11 mouse cellular contexts compared by ENCODE assay signal in genomic region chr7:49261941-49262511, GRCm38 (mm10).
DNase-seq lines count a peak whose midpoint lies in the region; ATAC-seq lines count a peak whose summit lies in the region.
"Had no signal": no experiment of that assay in that cellular context is flagged by ENCODE, and none has a peak within 500 bp of the region (broad histone marks: within the 10 kb centered on the region; RNA-seq: fewer than 3 reads in every experiment).

No protein-coding gene starts in this region.

- H3K9me3 ChIP-seq in heart, embryonic 12.5 days (replicated peaks): no peaks in the 10 kb centered on the region
- H3K9me3 ChIP-seq in embryonic facial prominence, embryonic 10.5 days: no peaks in the 10 kb centered on the region
- H3K9me3 ChIP-seq: embryonic facial prominence, embryonic 13.5 days had no signal

- no peak overlapping the region for H3K9ac ChIP-seq in heart, embryonic 12.5 days
- H3K9ac ChIP-seq: embryonic facial prominence, embryonic 13.5 days had no signal

- no peak overlapping the region for H3K4me2 ChIP-seq in heart, embryonic 12.5 days
- H3K4me2 ChIP-seq: embryonic facial prominence, embryonic 13.5 days had no signal

- no peak overlapping the region for H3K4me3 ChIP-seq in heart, embryonic 12.5 days
- H3K4me3 ChIP-seq in embryonic facial prominence, embryonic 10.5 days: no peak overlapping the region
- H3K4me3 ChIP-seq: embryonic facial prominence, embryonic 13.5 days had no signal

- no peak overlapping the region for H3K27ac ChIP-seq in heart, embryonic 12.5 days (ENCODE audit: poor library complexity, severe bottlenecking)
- H3K27ac ChIP-seq in embryonic facial prominence, embryonic 10.5 days (replicated peaks): 0 out of 2 replicates have a peak overlapping the region, but pooled peaks have one; percentile 4
- H3K27ac ChIP-seq: embryonic facial prominence, embryonic 13.5 days had no signal

- ATAC-seq in heart, embryonic 12.5 days (ENCODE audit: insufficient number of reproducible peaks, low FRiP score): no peak

- 58% methylated on average over 13 of the region's 13 CpGs for WGBS in heart, embryonic 12.5 days
- WGBS in embryonic facial prominence, embryonic 10.5 days: 65% methylated on average over 13 of the region's 13 CpGs

- peak; percentile 53 to 63 for DNase-seq in heart, adult 18-20 months
- peak; percentile 80 for DNase-seq in brain, adult 2 months (ENCODE audit: low read depth, low spot score)
- DNase-seq in embryonic facial prominence, embryonic 10.5 days (ENCODE audit: low spot score): no peak
- peak; percentile 55 to 59 for DNase-seq in heart, postnatal 36 days
- DNase-seq in urinary bladder, postnatal 36 days (ENCODE audit: low spot score in 2 of 2): no peak
- DNase-seq in testis, postnatal 14 days (ENCODE audit: low spot score): no peak
- no peak for DNase-seq in layer of hippocampus, adult 8-10 months (ENCODE audit: low spot score in 2 of 2)
- DNase-seq: kidney, adult 18-20 months; liver had no signal

- no peaks in the 10 kb centered on the region for H3K36me3 ChIP-seq in heart, embryonic 12.5 days
- no peaks in the 10 kb centered on the region for H3K36me3 ChIP-seq in embryonic facial prominence, embryonic 10.5 days (replicated peaks)
- H3K36me3 ChIP-seq: embryonic facial prominence, embryonic 13.5 days had no signal

- peaks cover 24% of the 10 kb centered on the region for H3K4me1 ChIP-seq in heart, embryonic 12.5 days (replicated peaks)
- H3K4me1 ChIP-seq in embryonic facial prominence, embryonic 10.5 days: peaks cover 31% of the 10 kb centered on the region

- intact Hi-C loops in heart, postnatal 36 days (cut with DNase I): no loop called here

- no peaks in the 10 kb centered on the region for H3K27me3 ChIP-seq in heart, embryonic 12.5 days (replicated peaks)
- 0 out of 2 replicates have a peak, but pooled peaks cover 4% of the 10 kb centered on the region for H3K27me3 ChIP-seq in embryonic facial prominence, embryonic 10.5 days (replicated peaks; ENCODE audit: low read depth, poor library complexity, severe bottlenecking)
- H3K27me3 ChIP-seq: embryonic facial prominence, embryonic 13.5 days had no signal

Comparison
In these comparisons a context has a peak if more than half of its experiments do, and no peak if none do; other contexts are left out.
1. DNase-seq: peak in heart, adult 18-20 months (2 of 2), brain, adult 2 months (single experiment) and heart, postnatal 36 days (2 of 2); none in embryonic facial prominence, embryonic 10.5 days (single experiment), urinary bladder, postnatal 36 days (0 of 2), testis, postnatal 14 days (single experiment) and layer of hippocampus, adult 8-10 months (0 of 2).